Mouse (Mus musculus) heart, postnatal 0 days (tissue): ENCODE measurements around the gene Nipa2.

Source experiments
- CTCF ChIP-seq: IDR thresholded peaks from 2 replicates; pipeline ENCODE4 v1.5.1; 2016; ENCODE audit warnings: antibody characterized with exemption, control low read depth, low read depth
- EP300 ChIP-seq: IDR thresholded peaks from 2 replicates; pipeline ENCODE4 v1.6.1; 2016; ENCODE audit warnings: antibody characterized with exemption, low read depth

DNA sequence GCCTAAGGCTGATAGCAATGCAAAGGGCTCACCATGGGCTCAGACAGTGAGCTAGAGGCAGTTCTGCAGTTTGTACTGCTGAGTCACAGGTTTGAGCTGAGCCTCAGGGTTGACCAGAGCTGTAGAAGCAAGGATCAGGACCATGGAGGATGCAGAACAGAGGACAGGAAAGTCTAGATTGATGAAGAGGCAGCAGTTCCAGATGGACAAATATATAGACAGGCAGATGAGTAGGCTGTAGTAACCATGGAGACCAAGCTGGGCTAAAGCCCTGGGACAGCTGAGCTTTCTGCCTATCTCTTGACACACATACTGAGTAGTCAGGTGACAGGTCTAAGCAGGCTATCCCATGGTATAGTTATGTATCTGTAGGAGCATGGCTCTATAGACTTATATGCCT, 71.5 kb downstream of the Nipa2 start:
- TF ChIP-seq CTCF, result no peak
- no peak for TF ChIP-seq EP300
